Mouse (Mus musculus) embryonic fibroblast, embryonic 13.5 days (primary cell): ENCODE measurements around the gene Gnl3l. TPM values are rescaled to one million over a fixed set of nuclear protein-coding genes. Genes with fewer than 3 reads are reported as not detected.

Experiments
- H3K27ac ChIP-seq: 2 replicates; pipeline ENCODE4 v1.5.1; 2012; ENCODE audit warnings: low read length, control low read depth, inconsistent platforms; ENCODE audit not compliant: insufficient read depth
- H3K4me1 ChIP-seq: 2 replicates; pipeline ENCODE4 v1.6.1; 2011; ENCODE audit warnings: low read length; ENCODE audit not compliant: control insufficient read depth, insufficient read depth
- H3K4me3 ChIP-seq: 2 replicates; pipeline ENCODE4 v1.5.1; 2011; ENCODE audit warnings: mild to moderate bottlenecking, control low read depth, low read length; ENCODE audit not compliant: insufficient read depth
- CTCF ChIP-seq: IDR thresholded peaks from 2 replicates; pipeline ENCODE4 v1.5.1; 2011; ENCODE audit warnings: mild to moderate bottlenecking, control low read depth, low read length, moderate library complexity, borderline replicate concordance; ENCODE audit not compliant: insufficient read depth
- POLR2A ChIP-seq: IDR thresholded peaks from 2 replicates; pipeline ENCODE4 v1.6.1; 2011; ENCODE audit warnings: low read depth, mild to moderate bottlenecking, control low read depth, low read length, moderate library complexity
- polyA plus RNA-seq: library from polyadenylated mRNA; stranded (reverse); fragments of >200 nt; gene quantifications from 2 replicates; pipeline ENCODE4 v1.2.4, GENCODE M21; 2011; ENCODE audit warnings: low read depth; ENCODE audit not compliant: missing spikeins, insufficient read length

Gnl3l gene
- polyA plus RNA-seq, result 55.1 and 58.2 TPM in 2 replicates

DNA sequence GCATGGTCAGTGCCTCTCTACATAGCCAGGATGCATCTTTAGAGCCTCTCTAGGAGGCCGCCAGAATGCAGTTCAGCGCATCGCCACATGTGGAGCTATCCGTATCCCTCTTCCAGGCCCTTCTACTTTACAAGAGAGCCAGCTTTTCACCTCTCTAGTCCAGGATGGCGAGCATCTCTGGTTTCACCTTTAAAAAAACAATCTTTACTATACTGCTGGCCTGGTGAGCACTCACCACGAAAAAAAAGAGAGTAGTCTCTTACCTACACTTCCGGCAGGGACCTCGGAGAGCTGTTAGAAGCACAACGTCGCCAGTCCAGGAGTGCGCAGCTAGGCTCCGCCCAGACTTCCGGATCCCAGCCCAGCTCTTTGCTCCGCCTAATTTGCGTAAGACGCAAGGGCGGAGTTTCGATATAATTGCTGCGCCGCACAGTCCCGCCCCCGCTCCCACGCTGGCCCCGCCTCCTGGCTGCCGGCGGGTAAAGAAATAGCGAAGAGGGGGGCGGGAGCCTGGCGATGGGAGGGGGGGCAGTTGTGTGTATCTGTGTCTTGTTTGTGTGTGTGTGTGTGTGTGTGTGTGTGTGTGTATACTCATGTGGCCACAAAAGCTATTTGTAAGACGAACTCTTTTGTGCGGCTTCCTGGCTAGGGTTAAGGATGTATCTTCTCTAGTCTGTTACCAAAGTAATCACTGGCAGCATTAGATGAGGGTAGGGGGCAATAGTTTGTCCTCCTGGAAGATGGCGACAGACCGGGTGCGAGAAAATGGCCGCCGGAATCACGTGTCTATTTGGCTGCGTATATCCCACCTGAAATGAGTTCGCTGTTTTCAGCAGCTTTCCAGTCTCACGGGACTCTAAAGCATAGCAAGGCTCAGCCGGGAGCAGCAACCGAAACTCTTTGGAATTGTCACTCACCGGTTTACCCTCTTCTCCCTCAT, at the start of gene Gnl3l:
TSS of gene Gnl3l (minus strand) at position 385 of the 940 bp plus-strand sequence.
- TF ChIP-seq POLR2A (peak; percentile 70), CTCF (no peak)
- Histone ChIP-seq H3K4me1 (no peaks in the 10 kb centered on the region), H3K27ac (peak within 1 kb of the TSS; percentile 79), H3K4me3 (peak within 1 kb of the TSS; percentile 82)

DNA sequence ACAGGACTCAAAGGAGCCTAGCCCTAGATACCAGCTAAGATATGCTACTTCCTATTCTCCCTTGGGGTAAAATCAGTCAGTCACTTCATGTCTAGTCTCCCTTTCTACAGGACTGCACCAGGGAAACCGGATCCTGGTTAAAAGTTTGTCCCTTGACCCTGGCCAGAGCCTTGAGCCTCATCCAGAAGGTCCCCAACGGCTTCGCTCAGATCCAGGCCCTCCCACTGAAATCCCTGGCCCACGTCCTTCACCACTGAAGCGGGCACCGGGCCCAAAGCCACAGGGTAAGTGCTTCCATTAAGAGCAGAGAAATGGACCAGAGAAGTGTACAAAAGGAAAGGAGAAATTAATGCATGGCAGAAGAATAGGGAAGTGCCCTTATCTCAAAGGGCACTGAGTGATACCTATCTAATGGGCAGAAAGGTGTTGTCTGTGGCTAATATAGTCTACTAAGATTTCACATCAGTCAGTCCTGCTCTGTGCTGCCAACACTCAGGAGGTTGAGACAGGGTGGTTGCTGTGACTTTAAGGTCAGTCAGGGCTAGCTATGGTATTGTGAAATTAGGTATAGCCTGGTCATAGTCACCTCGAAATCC, 49.0 kb upstream of the Gnl3l start:
- Histone ChIP-seq H3K27ac (no peak overlapping the region), H3K4me3 (no peak overlapping the region), H3K4me1 (no peaks in the 10 kb centered on the region)
- TF ChIP-seq POLR2A (no peak), CTCF (no peak)

DNA sequence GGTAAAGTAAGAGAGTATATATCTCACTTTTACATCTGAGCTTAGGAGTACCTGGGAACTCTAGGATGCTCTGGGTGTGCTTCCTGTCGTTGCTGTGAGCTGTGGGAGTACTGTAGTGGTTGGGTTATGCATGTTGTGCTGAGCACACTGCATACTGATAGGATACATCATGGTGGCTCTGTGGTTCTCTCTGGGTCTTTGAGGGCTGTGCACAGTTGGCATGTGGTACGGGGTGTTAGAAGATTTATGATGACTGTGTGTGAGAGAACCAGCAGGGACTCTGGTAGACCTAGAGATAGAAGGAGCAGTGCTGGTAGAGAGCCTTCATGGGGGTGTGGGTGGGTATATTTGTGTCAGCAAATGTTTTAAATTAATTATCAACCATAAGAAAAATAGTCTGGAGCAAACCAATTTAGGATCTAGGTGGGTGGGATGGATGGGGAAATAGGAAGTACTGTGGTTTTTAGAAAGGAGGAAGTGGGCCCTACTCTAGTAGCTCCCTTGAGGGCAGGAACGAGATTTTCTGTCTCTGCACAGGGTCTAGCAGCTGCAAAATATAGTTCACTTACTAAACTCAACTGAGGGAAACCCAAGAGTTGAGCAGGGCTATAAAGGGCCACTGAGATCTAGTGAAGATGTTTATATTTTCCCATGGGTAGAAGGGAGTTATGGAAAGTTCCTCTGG, 44.6 kb upstream of the Gnl3l start:
- TF ChIP-seq POLR2A, result no peak
- no peak for TF ChIP-seq CTCF
- Histone ChIP-seq H3K4me3 (no peak overlapping the region), H3K4me1 (no peaks in the 10 kb centered on the region), H3K27ac (no peak overlapping the region)

DNA sequence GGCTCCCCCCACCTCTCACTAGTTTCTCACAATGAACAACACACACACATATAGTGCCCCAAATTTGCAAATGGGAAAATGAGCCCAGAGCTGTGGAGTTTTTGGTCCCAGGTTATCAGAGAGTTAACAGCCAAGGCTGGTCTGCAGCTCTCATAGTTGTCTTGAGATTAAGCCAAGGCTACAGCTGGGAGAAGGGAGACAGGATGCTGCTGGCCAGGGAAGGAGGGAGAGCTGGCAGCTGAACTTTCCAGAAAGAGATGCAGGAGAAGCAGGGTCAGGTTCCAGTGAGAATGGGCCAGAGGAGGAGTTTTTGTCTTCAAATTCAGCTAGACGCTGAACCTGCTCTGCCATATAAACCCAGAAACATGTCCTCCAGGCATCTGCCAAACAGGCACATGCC, 42.2 kb upstream of the Gnl3l start:
- Histone ChIP-seq H3K4me1 (no peaks in the 10 kb centered on the region; the same call in 1 of the 2 replicates), H3K4me3 (no peak overlapping the region), H3K27ac (no peak overlapping the region)
- TF ChIP-seq POLR2A (no peak), CTCF (no peak)

DNA sequence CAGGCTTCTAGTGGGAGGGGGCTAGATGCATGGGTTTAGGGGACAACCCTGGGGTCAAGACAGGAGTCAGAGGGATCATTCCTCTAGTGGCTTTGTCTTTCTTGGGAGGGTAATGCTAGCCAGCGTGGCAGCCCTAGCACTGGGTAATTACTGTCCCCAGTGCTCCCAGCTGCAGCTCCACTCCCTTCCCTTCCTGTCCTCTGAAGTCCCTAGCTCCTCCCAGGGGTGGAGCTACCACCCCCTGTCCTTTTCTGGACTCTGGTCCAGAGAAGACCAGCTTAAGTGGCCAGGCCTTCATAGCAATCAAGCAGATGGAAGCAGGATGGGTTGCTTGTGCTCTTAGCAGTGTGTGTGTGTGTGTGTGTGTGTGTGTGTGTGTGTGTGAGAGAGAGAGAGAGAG, 38.4 kb upstream of the Gnl3l start:
- Histone ChIP-seq H3K4me1 (no peaks in the 10 kb centered on the region; the same call in none of the 2 replicates), H3K27ac (no peak overlapping the region), H3K4me3 (no peak overlapping the region)
- TF ChIP-seq POLR2A, result no peak
- no peak for TF ChIP-seq CTCF

DNA sequence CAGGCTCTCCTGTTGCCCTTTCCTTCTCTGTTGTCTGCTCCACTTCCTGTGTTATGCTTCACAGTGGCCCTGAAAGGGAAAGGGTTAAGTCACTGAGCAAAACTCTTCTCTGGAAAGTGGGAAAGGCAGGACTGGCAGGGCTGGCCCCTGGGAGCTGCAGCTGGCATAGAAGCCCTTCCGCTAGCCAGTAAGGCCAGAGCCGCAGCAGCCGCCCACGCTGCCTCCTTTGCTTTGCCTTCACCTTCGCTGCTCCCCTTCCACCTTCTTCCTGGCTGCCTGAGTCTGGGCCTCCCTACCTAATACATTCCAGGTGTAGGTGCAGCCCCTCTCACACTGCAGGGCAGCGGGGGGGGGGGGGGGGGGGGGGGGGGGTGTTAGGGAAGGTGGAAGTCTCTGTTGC, 37.4 kb upstream of the Gnl3l start:
- H3K4me1 ChIP-seq, result no peaks in the 10 kb centered on the region; the same call in none of the 2 replicates
- H3K4me3 ChIP-seq, result no peak overlapping the region
- H3K27ac ChIP-seq, result no peak overlapping the region
- TF ChIP-seq CTCF (no peak), POLR2A (no peak)

DNA sequence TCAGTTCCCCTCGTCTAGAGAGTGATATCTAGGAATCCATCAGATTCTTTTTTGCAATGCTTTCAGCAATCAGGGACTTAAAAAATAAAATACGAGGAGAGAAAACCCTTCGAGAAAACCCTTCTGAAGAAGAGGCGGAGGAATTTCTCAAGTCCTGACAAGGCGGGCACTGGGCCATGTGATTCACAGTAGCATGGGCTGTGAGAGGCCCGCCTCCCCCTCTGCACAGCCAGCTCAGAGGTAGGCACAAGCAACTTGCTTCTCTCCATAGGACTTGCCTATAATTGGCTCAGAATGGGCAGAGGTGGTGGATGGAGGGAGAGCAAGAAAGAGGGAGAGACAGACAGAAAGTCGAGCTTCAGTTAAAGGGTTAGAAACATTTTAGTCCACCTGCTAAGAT, 33.2 kb upstream of the Gnl3l start:
- Histone ChIP-seq H3K4me3 (no peak overlapping the region), H3K27ac (no peak overlapping the region), H3K4me1 (no peaks in the 10 kb centered on the region; the same call in none of the 2 replicates)
- TF ChIP-seq POLR2A (no peak), CTCF (no peak)

DNA sequence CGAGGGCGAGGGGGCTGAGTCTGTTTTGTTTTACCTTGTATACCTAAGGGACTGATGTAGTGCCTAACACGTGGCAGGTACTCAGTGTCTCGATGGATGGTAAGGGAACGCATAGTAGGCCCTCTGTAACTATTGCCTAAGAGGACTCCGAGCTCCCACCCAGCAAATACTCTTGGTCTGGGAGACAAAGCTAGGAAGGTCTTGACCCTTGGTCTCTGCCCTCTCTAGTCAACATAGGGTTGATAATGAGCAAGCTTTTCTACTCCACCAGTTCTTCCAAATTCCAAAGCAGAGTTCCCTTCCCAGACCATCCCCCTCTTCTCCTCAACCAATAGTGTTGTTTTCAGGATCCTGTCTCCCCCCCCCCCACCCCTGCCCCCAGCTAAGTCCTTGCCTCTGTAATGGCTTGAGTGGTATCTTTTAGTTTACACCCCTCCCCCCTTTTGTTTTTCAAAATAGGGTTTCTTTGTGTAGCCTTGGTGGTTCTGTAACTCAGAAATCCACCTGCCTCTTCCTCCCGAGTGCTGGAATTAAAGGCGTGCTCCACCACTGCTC, 32.6 kb upstream of the Gnl3l start:
- Histone ChIP-seq H3K4me1 (no peaks in the 10 kb centered on the region; the same call in none of the 2 replicates), H3K4me3 (no peak overlapping the region), H3K27ac (no peak overlapping the region)
- no peak for TF ChIP-seq CTCF
- no peak for TF ChIP-seq POLR2A

DNA sequence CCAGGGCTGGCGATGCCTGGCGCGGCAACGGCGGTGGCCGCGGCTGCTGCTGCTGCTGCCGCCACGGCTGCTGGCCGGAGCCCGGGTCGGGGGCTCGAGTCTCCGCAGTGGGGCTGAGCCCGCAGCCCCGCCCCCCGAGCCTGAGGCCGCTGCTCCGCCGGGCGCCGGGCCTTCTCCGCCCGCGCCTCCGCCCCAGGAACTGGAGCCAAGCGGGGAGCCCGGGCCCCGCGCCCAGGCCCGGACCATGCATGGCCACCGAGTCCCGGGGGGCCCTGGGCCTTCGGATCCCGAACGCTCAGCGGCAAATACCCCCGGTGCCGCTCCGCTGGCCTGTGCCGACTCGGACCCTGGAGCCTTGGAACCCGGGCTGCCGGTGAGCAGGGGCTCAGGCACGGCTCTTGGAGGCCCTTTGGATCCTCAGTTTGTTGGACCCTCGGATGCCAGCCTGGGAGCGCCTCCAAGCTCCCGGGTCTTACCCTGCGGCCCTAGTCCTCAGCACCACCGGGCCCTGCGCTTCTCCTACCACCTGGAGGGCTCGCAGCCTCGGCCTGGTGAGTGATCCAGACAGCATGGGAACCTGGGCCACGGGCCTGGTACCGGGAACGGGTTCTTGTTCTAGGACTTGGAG, 30.4 kb upstream of the Gnl3l start:
- Histone ChIP-seq H3K4me1 (no peaks in the 10 kb centered on the region), H3K27ac (peak overlapping the region; percentile 61), H3K4me3 (peak overlapping the region; percentile 84)
- peak; percentile 5; the same call in 1 of the 2 replicates for TF ChIP-seq POLR2A
- TF ChIP-seq CTCF, result no peak
